Mouse (Mus musculus) kidney, adult 2 months (tissue): ENCODE results near the gene Psat1. TPM values are rescaled to one million over a fixed set of nuclear protein-coding genes. Genes with fewer than 3 reads are reported as not detected.

Experiments used
- DNase-seq: peaks from one replicate; pipeline ENCODE4 v3.0.0; 2021
- H3K27ac ChIP-seq: fragments of 200-500 bp; 2 replicates; pipeline ENCODE4 v1.5.1; 2012; ENCODE audit warnings: low read depth, low read length, control low read depth, inconsistent platforms; ENCODE audit not compliant: insufficient read depth
- H3K27me3 ChIP-seq: fragments of 200-500 bp; replicated peaks from 2 replicates; pipeline ENCODE4 v1.6.1; 2012; ENCODE audit warnings: mild to moderate bottlenecking, moderate library complexity, low read length, inconsistent platforms; ENCODE audit not compliant: control insufficient read depth, insufficient read depth
- H3K36me3 ChIP-seq: fragments of 200-500 bp; 2 replicates; pipeline ENCODE4 v1.6.1; 2012; ENCODE audit warnings: mild to moderate bottlenecking, moderate library complexity, low read length, inconsistent platforms; ENCODE audit not compliant: control insufficient read depth, insufficient read depth
- H3K4me1 ChIP-seq: fragments of 200-500 bp; 2 replicates; pipeline ENCODE4 v1.6.1; 2011; ENCODE audit warnings: low read length; ENCODE audit not compliant: control insufficient read depth, insufficient read depth
- H3K4me3 ChIP-seq: fragments of 200-500 bp; 2 replicates; pipeline ENCODE4 v1.5.1; 2011; ENCODE audit warnings: mild to moderate bottlenecking, low read depth, low read length, control low read depth; ENCODE audit not compliant: insufficient read depth
- CTCF ChIP-seq: fragments of 200-500 bp; conservative IDR thresholded peaks from 2 replicates; pipeline ENCODE4 v1.5.1; 2011; ENCODE audit warnings: low read depth, mild to moderate bottlenecking, control low read depth, low read length, moderate library complexity, mixed read lengths; ENCODE audit not compliant: insufficient read depth, insufficient read length
- POLR2A ChIP-seq: fragments of 200-500 bp; IDR thresholded peaks from one replicate; pipeline ENCODE4 v1.6.1; 2011; ENCODE audit warnings: low read depth, low read length, control low read depth
- WGBS: fragments of 180-500 bp; shearing (Covaris S2); methylation state at CpG from one replicate; pipeline ENCODE4 v1.1.7; 2018; 5-methylcytosine and 5-hydroxymethylcytosine counted together
- polyA plus RNA-seq: library from polyadenylated mRNA; depleted of rRNA; stranded (reverse); fragments of >200 nt; gene quantifications from 2 replicates; pipeline ENCODE4 v1.2.3, GENCODE M21; 2012

The Psat1 gene
- polyA plus RNA-seq, 1 experiment = 28.5 TPM

- no peak for DNase-seq
- no peaks in the 10 kb centered on the region; the same call in 1 of the 2 replicates for H3K36me3 ChIP-seq
- 71% methylated on average over 4 of the region's 4 CpGs for WGBS
- H3K27me3 ChIP-seq = no peaks in the 10 kb centered on the region
- H3K27ac ChIP-seq = no peak overlapping the region
- TF ChIP-seq CTCF (no peak), POLR2A (no peak)
- H3K4me3 ChIP-seq = no peak overlapping the region
- H3K4me1 ChIP-seq = no peaks in the 10 kb centered on the region
Measured at GRCm38 (mm10) chr19:15973365-15973764, 26.2 kb upstream of the Psat1 start.

GRCm38 (mm10) chr19:15965082-15965481, 17.9 kb upstream of the Psat1 start:
- H3K4me1 ChIP-seq = no peaks in the 10 kb centered on the region
- TF ChIP-seq CTCF (peak; percentile 84), POLR2A (no peak)
- H3K4me3 ChIP-seq = no peak overlapping the region
- H3K27me3 ChIP-seq = no peaks in the 10 kb centered on the region
- 27% methylated on average over 3 of the region's 3 CpGs for WGBS
- no peaks in the 10 kb centered on the region for H3K36me3 ChIP-seq
- H3K27ac ChIP-seq = no peak overlapping the region
- peak; percentile 69 for DNase-seq

- DNase-seq = no peak
- WGBS = 89% methylated on average over 7 of the region's 7 CpGs
- Histone ChIP-seq H3K36me3 (no peaks in the 10 kb centered on the region), H3K27ac (no peak overlapping the region), H3K4me1 (no peaks in the 10 kb centered on the region), H3K4me3 (no peak overlapping the region), H3K27me3 (no peaks in the 10 kb centered on the region)
- TF ChIP-seq CTCF (no peak), POLR2A (no peak)
Measured at GRCm38 (mm10) chr19:15964533-15964932, 17.4 kb upstream of the Psat1 start.

DNA sequence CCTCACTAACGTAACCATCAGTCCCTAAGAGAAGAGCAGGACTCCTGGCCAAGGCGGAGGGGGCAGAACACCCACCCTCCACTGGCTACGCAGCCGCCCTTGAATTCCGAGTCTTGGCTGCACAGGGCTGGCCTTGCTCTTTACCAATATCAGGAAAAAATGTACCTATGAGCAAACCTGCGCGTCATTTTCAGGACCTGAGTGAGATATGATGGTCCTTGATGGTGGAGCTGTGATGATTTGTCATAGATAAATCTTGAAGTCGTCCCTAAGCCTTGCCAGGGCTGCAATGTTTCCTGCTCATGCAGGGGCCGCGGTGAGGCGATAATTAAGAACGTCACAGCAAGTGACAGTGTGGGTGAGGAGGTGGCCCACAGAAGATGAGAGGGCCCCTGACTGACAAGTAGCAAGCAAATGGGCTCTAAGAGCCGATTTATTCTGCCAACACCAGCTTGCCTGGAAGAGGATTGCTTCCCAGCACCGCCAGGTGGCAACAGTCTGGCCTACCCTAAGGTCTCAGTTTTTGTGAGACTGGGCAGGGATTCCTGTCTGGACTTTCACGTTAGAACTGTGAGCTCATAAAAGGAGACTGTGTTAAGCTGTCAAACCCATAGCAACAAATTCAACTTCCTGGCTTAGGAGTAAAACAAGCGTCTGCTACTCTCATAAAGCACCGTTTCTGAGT, 16.0 kb upstream of the Psat1 start:
- no peak for DNase-seq
- no peaks in the 10 kb centered on the region for H3K27me3 ChIP-seq
- 88% methylated on average over 17 of the region's 17 CpGs for WGBS
- H3K27ac ChIP-seq = no peak overlapping the region
- no peak overlapping the region for H3K4me3 ChIP-seq
- TF ChIP-seq CTCF (no peak), POLR2A (no peak)
- H3K36me3 ChIP-seq = no peaks in the 10 kb centered on the region; the same call in 1 of the 2 replicates
- H3K4me1 ChIP-seq = no peaks in the 10 kb centered on the region

GRCm38 (mm10) chr19:15962313-15962712, 15.2 kb upstream of the Psat1 start:
- H3K4me1 ChIP-seq = no peaks in the 10 kb centered on the region
- no peak for TF ChIP-seq POLR2A
- no peak for TF ChIP-seq CTCF
- no peak for DNase-seq
- 70% methylated on average over 13 of the region's 13 CpGs for WGBS
- H3K36me3 ChIP-seq = no peaks in the 10 kb centered on the region; the same call in 1 of the 2 replicates
- H3K27me3 ChIP-seq = no peaks in the 10 kb centered on the region
- H3K4me3 ChIP-seq = no peak overlapping the region
- no peak overlapping the region for H3K27ac ChIP-seq

- Histone ChIP-seq H3K36me3 (no peaks in the 10 kb centered on the region), H3K27ac (no peak overlapping the region), H3K4me3 (no peak overlapping the region), H3K4me1 (no peaks in the 10 kb centered on the region), H3K27me3 (no peaks in the 10 kb centered on the region)
- DNase-seq = peak; percentile 39
- 69% methylated on average over 3 of the region's 3 CpGs for WGBS
- TF ChIP-seq POLR2A = no peak
- TF ChIP-seq CTCF = no peak
Measured at GRCm38 (mm10) chr19:15950225-15950624, 3.1 kb upstream of the Psat1 start.

DNA sequence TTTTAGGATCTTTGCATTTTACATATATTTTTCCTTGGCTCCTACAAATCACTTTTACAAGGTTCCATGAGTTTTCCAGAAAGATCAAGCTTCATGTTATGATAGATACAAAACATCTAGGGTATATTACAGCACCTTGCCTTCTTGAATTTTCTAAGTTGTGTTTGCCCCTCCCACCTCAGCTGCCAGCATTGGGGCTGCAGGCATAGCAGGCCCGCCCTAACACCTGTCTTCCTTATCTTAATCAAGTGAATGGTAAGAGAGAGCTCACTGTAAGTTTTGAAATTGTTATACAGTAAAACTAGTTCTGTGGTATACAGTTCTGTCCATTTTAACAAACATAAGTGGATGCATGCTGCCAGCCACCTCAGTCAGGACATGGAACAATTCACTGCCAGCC, 1.7 kb upstream of the Psat1 start:
- WGBS = 91% methylated on average over 1 of the region's 1 CpGs
- no peaks in the 10 kb centered on the region for H3K4me1 ChIP-seq
- H3K27ac ChIP-seq = no peak overlapping the region
- H3K36me3 ChIP-seq = no peaks in the 10 kb centered on the region
- TF ChIP-seq CTCF = no peak
- no peak for TF ChIP-seq POLR2A
- no peaks in the 10 kb centered on the region for H3K27me3 ChIP-seq
- DNase-seq = no peak
- no peak overlapping the region for H3K4me3 ChIP-seq
